In genomic region chr19:7068661-7069531, GRCm38 (mm10) we compare ENCODE assay signal across 9 mouse cellular contexts. TPM values are rescaled to one million over a fixed set of nuclear protein-coding genes. Genes with fewer than 3 reads are reported as not detected.
A peak's percentile ranks its signal among the peaks of the same experiment; 100 is the strongest.
DNase-seq lines count a peak whose midpoint lies in the region; ATAC-seq and TF ChIP-seq lines count a peak whose summit lies in the region.
"Had no signal": no experiment of that assay in that cellular context is flagged by ENCODE, and none has a peak within 500 bp of the region (broad histone marks: within the 10 kb centered on the region; RNA-seq: fewer than 3 reads in every experiment).

No protein-coding gene starts in this region.

- H3K9ac ChIP-seq in hindbrain, embryonic 11.5 days (ENCODE audit: low read depth, low read length): 0 out of 2 replicates have a peak overlapping the region, but pooled peaks have one; percentile 7
- H3K9ac ChIP-seq: liver, embryonic 14.5 days had no signal

- intact Hi-C loops in heart, postnatal 10 days (cut with DNase I): loop anchor here (1.0 to 10.0 kb wide), 5 partner anchors 36 to 368 kb away; partner anchors contain the start of genes Flrt1 and Mark2

- H3K4me2 ChIP-seq in hindbrain, embryonic 11.5 days (replicated peaks; ENCODE audit: low read depth, low read length): no peak overlapping the region
- peak overlapping the region; percentile 21 for H3K4me2 ChIP-seq in myocyte (ENCODE audit: low read depth)

- peak overlapping the region; percentile 73; the same call in 1 of the 2 replicates for H3K27ac ChIP-seq in heart, embryonic 10.5 days
- peak overlapping the region; percentile 62 for H3K27ac ChIP-seq in hindbrain, embryonic 11.5 days (ENCODE audit: low read depth, low read length)
- H3K27ac ChIP-seq: liver, embryonic 14.5 days had no signal

- H3K79me2 ChIP-seq in myocyte (ENCODE audit: control insufficient read depth, insufficient read depth): no peaks in the 10 kb centered on the region

- no peaks in the 10 kb centered on the region for H3K9me3 ChIP-seq in heart, embryonic 10.5 days
- no peaks in the 10 kb centered on the region for H3K9me3 ChIP-seq in hindbrain, embryonic 11.5 days (ENCODE audit: control insufficient read depth, low read length)

- H3K27me3 ChIP-seq in heart, embryonic 10.5 days (ENCODE audit: insufficient read depth, poor library complexity, severe bottlenecking): peaks cover 72% of the 10 kb centered on the region
- H3K27me3 ChIP-seq in hindbrain, embryonic 11.5 days (ENCODE audit: control insufficient read depth, insufficient read depth, low read length): peaks cover 9% of the 10 kb centered on the region
- no peaks in the 10 kb centered on the region for H3K27me3 ChIP-seq in myocyte (ENCODE audit: control insufficient read depth, insufficient read depth, insufficient read length)

- 0 out of 2 replicates have a peak, but pooled peaks have one; percentile 3 for ATAC-seq in hindbrain, embryonic 11.5 days (ENCODE audit: low FRiP score)
- ATAC-seq in erythroid progenitor cell, adult 5-6 weeks (replicated peaks; ENCODE audit: low FRiP score, poor library complexity, severe bottlenecking): no peak

- WGBS in heart, embryonic 10.5 days: 56% methylated on average over 11 of the region's 11 CpGs
- 43% methylated on average over 11 of the region's 11 CpGs for WGBS in hindbrain, embryonic 11.5 days

- H3K4me3 ChIP-seq in heart, embryonic 10.5 days: 0 out of 2 replicates have a peak overlapping the region, but pooled peaks have one; percentile 48
- no peak overlapping the region for H3K4me3 ChIP-seq in hindbrain, embryonic 11.5 days (ENCODE audit: low read depth, low read length)
- H3K4me3 ChIP-seq in myocyte: no peak overlapping the region

- TF ChIP-seq POLR2A in brain, embryonic 14.5 days (IDR thresholded peaks at IDR 0.05; ENCODE audit: borderline replicate concordance, extremely low read depth, insufficient read depth, insufficient read length, poor library complexity, severe bottlenecking): no peak
- TF ChIP-seq POLR2A in myocyte (IDR thresholded peaks at IDR 0.05; ENCODE audit: insufficient read length, low read depth): no peak

- H3K36me3 ChIP-seq in heart, embryonic 10.5 days: no peaks in the 10 kb centered on the region
- no peaks in the 10 kb centered on the region; the same call in 1 of the 2 replicates for H3K36me3 ChIP-seq in hindbrain, embryonic 11.5 days (ENCODE audit: control insufficient read depth, insufficient read depth, low read length)
- H3K36me3 ChIP-seq in myocyte (ENCODE audit: control insufficient read depth, insufficient read depth): no peaks in the 10 kb centered on the region

- H3K4me1 ChIP-seq in heart, embryonic 10.5 days: peaks cover 72% of the 10 kb centered on the region
- H3K4me1 ChIP-seq in hindbrain, embryonic 11.5 days (replicated peaks; ENCODE audit: control insufficient read depth, insufficient read depth, low read length): peaks cover 44% of the 10 kb centered on the region

- peak; percentile 45; the same call in 1 of the 2 replicates for TF ChIP-seq CTCF in brain, embryonic 14.5 days (IDR thresholded peaks at IDR 0.05; ENCODE audit: borderline replicate concordance, extremely low read depth, insufficient read depth, insufficient read length)

- no peak for DNase-seq in heart, embryonic 10.5 days (ENCODE audit: low spot score)
- DNase-seq in heart, postnatal 10 days: no peak
- DNase-seq in brain, embryonic 14.5 days (ENCODE audit: low read depth): peak; percentile 68
- peak; percentile 52 for DNase-seq in hindbrain, embryonic 11.5 days (ENCODE audit: low spot score)
- no peak for DNase-seq in cerebellum, adult 8-10 months
- no peak for DNase-seq in cerebellum, adult 9-10 months

- H3ac ChIP-seq in myocyte (ENCODE audit: control insufficient read depth, insufficient read length): no peak overlapping the region

TF ChIP-seq in myocyte, 11 proteins besides CTCF, POLR2A, EP300 and RAD21:
- TF ChIP-seq MYOD1 (IDR thresholded peaks at IDR 0.05; ENCODE audit: control insufficient read depth in 1 of 3, insufficient read length in 2 of 3, low read depth in 2 of 3) (peak in 1 of 3 experiments; percentile 34), USF1 (IDR thresholded peaks at IDR 0.05; ENCODE audit: low read depth) (no peak), MYOG (IDR thresholded peaks at IDR 0.05; ENCODE audit: control insufficient read depth in 1 of 3, insufficient read depth in 1 of 3, insufficient read length in 2 of 3, low read depth in 2 of 3) (peak in 1 of 3 experiments; percentile 76)

RNA-seq across cellular contexts. Expression of gene Macrod1, which starts 12.3 kb away (rescaled TPM):
- 8.0 and 12.4 TPM in 2 replicates for polyA plus RNA-seq in heart, embryonic 10.5 days (2016; fragmentation: Nextera tagmentation; extraction: Ambion mirVana)
- 100 to 1,000 TPM; 168 to 172 TPM for total RNA-seq in heart, postnatal 10 days (2021)
- polyA plus RNA-seq in brain, embryonic 14.5 days (2012; rRNA removed): 5.7 and 8.2 TPM in 2 replicates
- 2.8 and 3.1 TPM in 2 replicates for polyA plus RNA-seq in hindbrain, embryonic 11.5 days (2014; fragmentation: Nextera tagmentation; extraction: Ambion mirVana)
- polyA plus RNA-seq in myocyte (2012; fragmentation: generic; extraction: Trizol): 82.4 TPM
- total RNA-seq in erythroid progenitor cell, adult 5-6 weeks (2015; ENCODE audit: low replicate concordance): not detected in 2 replicates
- 0.53 and 1.2 TPM in 2 replicates for total RNA-seq in erythroid progenitor cell, adult 5-6 weeks (2017; ENCODE audit: low replicate concordance)

RNA-seq across cellular contexts. Expression of gene Stip1, which starts 29.1 kb away (rescaled TPM):
- polyA plus RNA-seq in heart, embryonic 10.5 days (2016; fragmentation: Nextera tagmentation; extraction: Ambion mirVana): 320 and 388 TPM in 2 replicates
- 100 to 1,000 TPM; 104 to 117 TPM for total RNA-seq in heart, postnatal 10 days (2021)
- 151 and 158 TPM in 2 replicates for polyA plus RNA-seq in brain, embryonic 14.5 days (2012; rRNA removed)
- polyA plus RNA-seq in hindbrain, embryonic 11.5 days (2014; fragmentation: Nextera tagmentation; extraction: Ambion mirVana): 376 and 390 TPM in 2 replicates
- 223 TPM for polyA plus RNA-seq in myocyte (2012; fragmentation: generic; extraction: Trizol)
- total RNA-seq in erythroid progenitor cell, adult 5-6 weeks (2015; ENCODE audit: low replicate concordance): 59.5 and 78.6 TPM in 2 replicates
- 48.1 and 60.8 TPM in 2 replicates for total RNA-seq in erythroid progenitor cell, adult 5-6 weeks (2017; ENCODE audit: low replicate concordance)

RNA-seq across cellular contexts. Expression of gene Flrt1, which starts 36.6 kb away (rescaled TPM):
- 0.53 and 1.0 TPM in 2 replicates for polyA plus RNA-seq in heart, embryonic 10.5 days (2016; fragmentation: Nextera tagmentation; extraction: Ambion mirVana)
- 1 to 10 TPM; 1.2 to 1.3 TPM for total RNA-seq in heart, postnatal 10 days (2021)
- 2.5 and 4.3 TPM in 2 replicates for polyA plus RNA-seq in brain, embryonic 14.5 days (2012; rRNA removed)
- polyA plus RNA-seq in hindbrain, embryonic 11.5 days (2014; fragmentation: Nextera tagmentation; extraction: Ambion mirVana): 4.6 and 5.6 TPM in 2 replicates
- polyA plus RNA-seq in myocyte (2012; fragmentation: generic; extraction: Trizol): 1.2 TPM
- not detected in 2 replicates for total RNA-seq in erythroid progenitor cell, adult 5-6 weeks (2015; ENCODE audit: low replicate concordance)
- total RNA-seq in erythroid progenitor cell, adult 5-6 weeks (2017; ENCODE audit: low replicate concordance): not detected in 2 replicates

RNA-seq across cellular contexts. Expression of gene Fermt3, which starts 49.6 kb away (rescaled TPM):
- polyA plus RNA-seq in heart, embryonic 10.5 days (2016; fragmentation: Nextera tagmentation; extraction: Ambion mirVana): 10.6 and 22.7 TPM in 2 replicates
- total RNA-seq in heart, postnatal 10 days (2021): 1 to 10 TPM; 5.2 to 6.6 TPM
- 4.8 and 5.3 TPM in 2 replicates for polyA plus RNA-seq in brain, embryonic 14.5 days (2012; rRNA removed)
- 7.3 and 7.6 TPM in 2 replicates for polyA plus RNA-seq in hindbrain, embryonic 11.5 days (2014; fragmentation: Nextera tagmentation; extraction: Ambion mirVana)
- 0.34 TPM for polyA plus RNA-seq in myocyte (2012; fragmentation: generic; extraction: Trizol)
- 30.6 and 38.6 TPM in 2 replicates for total RNA-seq in erythroid progenitor cell, adult 5-6 weeks (2015; ENCODE audit: low replicate concordance)
- 63.9 and 69.1 TPM in 2 replicates for total RNA-seq in erythroid progenitor cell, adult 5-6 weeks (2017; ENCODE audit: low replicate concordance)

Comparison
In these comparisons a context has a peak if more than half of its experiments do, and no peak if none do; other contexts are left out.
1. DNase-seq: peak in brain, embryonic 14.5 days (single experiment) and hindbrain, embryonic 11.5 days (single experiment); none in heart, embryonic 10.5 days (single experiment), heart, postnatal 10 days (0 of 2), cerebellum, adult 8-10 months (single experiment) and cerebellum, adult 9-10 months (single experiment).